Mouse (Mus musculus) E14TG2a.4 (cell line): ENCODE results near the gene Mkrn2.

Experiments used
- CTCF ChIP-seq: conservative IDR thresholded peaks from 2 replicates; pipeline ENCODE4 v1.5.1; 2014; ENCODE audit warnings: low read length
- NANOG ChIP-seq: IDR thresholded peaks from 2 replicates; pipeline ENCODE4 v1.6.1; 2014; ENCODE audit warnings: borderline replicate concordance, low read length, mixed read lengths
- POU5F1 ChIP-seq: IDR thresholded peaks from 2 replicates; pipeline ENCODE4 v1.6.1; 2014; ENCODE audit warnings: low read length, borderline replicate concordance

DNA sequence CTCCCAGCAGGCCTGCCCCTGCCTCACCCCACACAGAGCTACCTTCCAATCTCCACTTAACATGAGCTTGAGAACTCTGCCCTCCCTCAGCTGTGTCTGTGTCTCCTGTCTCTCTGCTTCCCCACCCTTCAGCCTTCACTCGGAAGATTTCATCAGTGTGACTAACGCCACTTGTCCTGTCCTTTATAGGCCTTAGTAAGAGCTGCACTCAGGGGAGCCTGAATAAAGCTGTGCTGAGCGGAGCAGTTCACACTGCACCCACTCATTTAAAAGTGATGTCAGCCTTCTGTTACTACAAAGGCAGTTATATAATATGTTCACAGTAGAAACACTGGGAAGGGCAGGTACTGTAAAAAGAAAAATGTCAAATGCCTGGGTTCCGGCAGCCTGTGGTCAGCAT lies 5.7 kb downstream of the Mkrn2 start:
- TF ChIP-seq CTCF (no peak), NANOG (no peak), POU5F1 (no peak)
